Mouse (Mus musculus) erythroblast, embryonic 14.5 days (primary cell): Measurements from ENCODE around the gene Zfp37.

Experiments used
- GATA1 ChIP-seq: IDR thresholded peaks from 2 replicates; pipeline ENCODE4 v1.6.1; 2012; ENCODE audit warnings: low read length, inconsistent platforms, mixed read lengths
- TAL1 ChIP-seq: IDR thresholded peaks from 3 replicates; pipeline ENCODE4 v1.6.1; 2012; ENCODE audit warnings: low read length, inconsistent platforms, mixed read lengths

GRCm38 (mm10) chr4:62210035-62210434, 20.8 kb downstream of the Zfp37 start:
- TF ChIP-seq GATA1 (no peak), TAL1 (no peak)
